Mouse (Mus musculus) C2C12 (cell line): Measurements from ENCODE around the gene Creld1.

Source experiments
- CEBPB ChIP-seq: IDR thresholded peaks from one replicate; pipeline ENCODE4 v1.6.1; 2011; ENCODE audit warnings: low read depth, mild to moderate bottlenecking, control low read depth, moderate library complexity
- CTCF ChIP-seq: IDR thresholded peaks from one replicate; pipeline ENCODE4 v1.5.1; 2011; ENCODE audit not compliant: control insufficient read depth, insufficient read depth, insufficient read length

GRCm38 (mm10) chr6:113502801-113503200 lies 19.7 kb downstream of the Creld1 start:
- no peak for TF ChIP-seq CEBPB
- TF ChIP-seq CTCF, result no peak
